Mouse (Mus musculus): Measurements from ENCODE around the gene Taldo1. TPM values are rescaled to one million over a fixed set of nuclear protein-coding genes. Genes with fewer than 3 reads are reported as not detected.

Gene Taldo1
- polyA plus RNA-seq, 1 experiment from 2014 or later: 279 TPM

GRCm38 (mm10) chr7:141416144-141416841, 24.3 kb downstream of the Taldo1 start:
- no peaks in the 10 kb centered on the region for H3K9me3 ChIP-seq (ENCODE audit: control insufficient read depth, low read length)
- no peak for ATAC-seq (ENCODE audit: low read depth)
- no peak overlapping the region for H3K4me2 ChIP-seq (ENCODE audit: low read depth, low read length)
- H3K9ac ChIP-seq (ENCODE audit: low read length): no peak overlapping the region
- H3K36me3 ChIP-seq (ENCODE audit: control insufficient read depth, insufficient read depth, low read length): no peaks in the 10 kb centered on the region
- WGBS: 74% methylated on average over 6 of the region's 6 CpGs
- no peaks in the 10 kb centered on the region for H3K27me3 ChIP-seq (ENCODE audit: control insufficient read depth, insufficient read depth, low read depth, low read length)
- no peak overlapping the region for H3K4me3 ChIP-seq (ENCODE audit: low read length)
- peaks cover 10% of the 10 kb centered on the region; the same call in 1 of the 2 replicates for H3K4me1 ChIP-seq (replicated peaks; ENCODE audit: control insufficient read depth, insufficient read depth, low read length)
- no peak overlapping the region for H3K27ac ChIP-seq (ENCODE audit: low read length)

- WGBS: 66% methylated on average over 8 of the region's 8 CpGs
- Histone ChIP-seq H3K27me3 (ENCODE audit: control insufficient read depth, insufficient read depth, low read depth, low read length) (no peaks in the 10 kb centered on the region), H3K9ac (ENCODE audit: low read length) (no peak overlapping the region), H3K4me1 (replicated peaks; ENCODE audit: control insufficient read depth, insufficient read depth, low read length) (peaks cover 7% of the 10 kb centered on the region; the same call in 1 of the 2 replicates), H3K4me2 (ENCODE audit: low read depth, low read length) (no peak overlapping the region), H3K4me3 (ENCODE audit: low read length) (no peak overlapping the region), H3K27ac (ENCODE audit: low read length) (no peak overlapping the region), H3K9me3 (ENCODE audit: control insufficient read depth, low read length) (no peaks in the 10 kb centered on the region), H3K36me3 (ENCODE audit: control insufficient read depth, insufficient read depth, low read length) (no peaks in the 10 kb centered on the region)
- ATAC-seq (ENCODE audit: low read depth): no peak
Observed at GRCm38 (mm10) chr7:141417731-141418681, 26.0 kb downstream of the Taldo1 start.

GRCm38 (mm10) chr7:141418970-141419369, 27.0 kb downstream of the Taldo1 start:
- WGBS: 60% methylated on average over 7 of the region's 7 CpGs
- H3K4me1 ChIP-seq (replicated peaks; ENCODE audit: control insufficient read depth, insufficient read depth, low read length): peaks cover 4% of the 10 kb centered on the region; the same call in 1 of the 2 replicates
- no peaks in the 10 kb centered on the region for H3K36me3 ChIP-seq (ENCODE audit: control insufficient read depth, insufficient read depth, low read length)
- no peak for ATAC-seq (ENCODE audit: low read depth)
- H3K9me3 ChIP-seq (ENCODE audit: control insufficient read depth, low read length): no peaks in the 10 kb centered on the region
- no peak overlapping the region for H3K4me2 ChIP-seq (ENCODE audit: low read depth, low read length)
- no peak overlapping the region for H3K4me3 ChIP-seq (ENCODE audit: low read length)
- H3K27me3 ChIP-seq (ENCODE audit: control insufficient read depth, insufficient read depth, low read depth, low read length): no peaks in the 10 kb centered on the region
- no peak overlapping the region for H3K27ac ChIP-seq (ENCODE audit: low read length)
- H3K9ac ChIP-seq (ENCODE audit: low read length): no peak overlapping the region

GRCm38 (mm10) chr7:141420030-141420702, 28.2 kb downstream of the Taldo1 start:
- no peak for ATAC-seq (ENCODE audit: low read depth)
- Histone ChIP-seq H3K9ac (ENCODE audit: low read length) (no peak overlapping the region), H3K36me3 (ENCODE audit: control insufficient read depth, insufficient read depth, low read length) (no peaks in the 10 kb centered on the region), H3K4me1 (replicated peaks; ENCODE audit: control insufficient read depth, insufficient read depth, low read length) (no peaks in the 10 kb centered on the region), H3K9me3 (ENCODE audit: control insufficient read depth, low read length) (no peaks in the 10 kb centered on the region), H3K4me2 (ENCODE audit: low read depth, low read length) (no peak overlapping the region), H3K4me3 (ENCODE audit: low read length) (no peak overlapping the region), H3K27ac (ENCODE audit: low read length) (no peak overlapping the region), H3K27me3 (ENCODE audit: control insufficient read depth, insufficient read depth, low read depth, low read length) (no peaks in the 10 kb centered on the region)
- WGBS: 67% methylated on average over 9 of the region's 9 CpGs

GRCm38 (mm10) chr7:141423811-141424210, 31.8 kb downstream of the Taldo1 start:
- ATAC-seq (ENCODE audit: low read depth): no peak
- Histone ChIP-seq H3K27ac (ENCODE audit: low read length) (no peak overlapping the region), H3K9me3 (ENCODE audit: control insufficient read depth, low read length) (no peaks in the 10 kb centered on the region), H3K4me3 (ENCODE audit: low read length) (no peak overlapping the region), H3K4me1 (replicated peaks; ENCODE audit: control insufficient read depth, insufficient read depth, low read length) (no peaks in the 10 kb centered on the region), H3K27me3 (ENCODE audit: control insufficient read depth, insufficient read depth, low read depth, low read length) (no peaks in the 10 kb centered on the region), H3K4me2 (ENCODE audit: low read depth, low read length) (no peak overlapping the region), H3K9ac (ENCODE audit: low read length) (no peak overlapping the region), H3K36me3 (ENCODE audit: control insufficient read depth, insufficient read depth, low read length) (no peaks in the 10 kb centered on the region)
- 65% methylated on average over 4 of the region's 4 CpGs for WGBS

- Histone ChIP-seq H3K36me3 (ENCODE audit: control insufficient read depth, insufficient read depth, low read length) (peaks cover 10% of the 10 kb centered on the region), H3K27ac (ENCODE audit: low read length) (no peak overlapping the region), H3K4me2 (ENCODE audit: low read depth, low read length) (no peak overlapping the region), H3K4me3 (ENCODE audit: low read length) (no peak overlapping the region), H3K4me1 (replicated peaks; ENCODE audit: control insufficient read depth, insufficient read depth, low read length) (peaks cover 5% of the 10 kb centered on the region; the same call in 1 of the 2 replicates), H3K27me3 (ENCODE audit: control insufficient read depth, insufficient read depth, low read depth, low read length) (no peaks in the 10 kb centered on the region), H3K9me3 (ENCODE audit: control insufficient read depth, low read length) (no peaks in the 10 kb centered on the region), H3K9ac (ENCODE audit: low read length) (no peak overlapping the region)
- 71% methylated on average over 12 of the region's 12 CpGs for WGBS
- no peak for ATAC-seq (ENCODE audit: low read depth)
Observed at GRCm38 (mm10) chr7:141426948-141427730, 35.1 kb downstream of the Taldo1 start.

GRCm38 (mm10) chr7:141428701-141429100, 36.7 kb downstream of the Taldo1 start:
- Histone ChIP-seq H3K4me2 (ENCODE audit: low read depth, low read length) (no peak overlapping the region), H3K4me3 (ENCODE audit: low read length) (no peak overlapping the region), H3K27ac (ENCODE audit: low read length) (no peak overlapping the region), H3K9ac (ENCODE audit: low read length) (no peak overlapping the region), H3K27me3 (ENCODE audit: control insufficient read depth, insufficient read depth, low read depth, low read length) (no peaks in the 10 kb centered on the region), H3K36me3 (ENCODE audit: control insufficient read depth, insufficient read depth, low read length) (peaks cover 12% of the 10 kb centered on the region), H3K4me1 (replicated peaks; ENCODE audit: control insufficient read depth, insufficient read depth, low read length) (peaks cover 5% of the 10 kb centered on the region; the same call in 1 of the 2 replicates), H3K9me3 (ENCODE audit: control insufficient read depth, low read length) (no peaks in the 10 kb centered on the region)
- WGBS: 55% methylated on average over 5 of the region's 5 CpGs
- no peak for ATAC-seq (ENCODE audit: low read depth)

- peaks cover 12% of the 10 kb centered on the region for H3K36me3 ChIP-seq (ENCODE audit: control insufficient read depth, insufficient read depth, low read length)
- peak; percentile 24 for ATAC-seq (ENCODE audit: low read depth)
- H3K4me3 ChIP-seq (ENCODE audit: low read length): no peak within 1 kb of the TSS
- peaks cover 10% of the 10 kb centered on the region; the same call in 1 of the 2 replicates for H3K4me1 ChIP-seq (replicated peaks; ENCODE audit: control insufficient read depth, insufficient read depth, low read length)
- no peak within 1 kb of the TSS for H3K4me2 ChIP-seq (ENCODE audit: low read depth, low read length)
- no peaks in the 10 kb centered on the region for H3K27me3 ChIP-seq (ENCODE audit: control insufficient read depth, insufficient read depth, low read depth, low read length)
- H3K9me3 ChIP-seq (ENCODE audit: control insufficient read depth, low read length): no peaks in the 10 kb centered on the region
- H3K27ac ChIP-seq (ENCODE audit: low read length): no peak within 1 kb of the TSS
- no peak within 1 kb of the TSS for H3K9ac ChIP-seq (ENCODE audit: low read length)
- 3% methylated on average over 19 of the region's 19 CpGs for WGBS
Observed at GRCm38 (mm10) chr7:141429310-141429709, 37.3 kb downstream of the Taldo1 start, which contains the start of gene Cend1. Gene Cend1 (minus strand): TSS chr7:141429491.
